Mouse (Mus musculus) NIH3T3 (cell line): ENCODE results near the gene Ankrd26.
"Not testable (repeated sequence)": the region's sequence is repeated elsewhere in the genome, so short reads cannot be mapped to it uniquely, and the experiment has no call there.

ENCODE experiments used
- DNase-seq: peaks from one replicate; pipeline ENCODE4 v3.0.0-alpha.2; 2012; ENCODE audit warnings: low read depth

The Ankrd26 gene

GRCm38 (mm10) chr6:118561745-118562609 is at the start of gene Ankrd26:
TSS of gene Ankrd26 (minus strand) at chr6:118562226.
- DNase-seq, result peak; percentile 97

GRCm38 (mm10) chr6:118608906-118609305 is 46.9 kb upstream of the Ankrd26 start:
- DNase-seq, result no peak

GRCm38 (mm10) chr6:118605974-118606373 is 43.9 kb upstream of the Ankrd26 start:
- DNase-seq, result peak; percentile 41

- no peak for DNase-seq
Measured at GRCm38 (mm10) chr6:118603825-118604224, 41.8 kb upstream of the Ankrd26 start.

- no peak for DNase-seq
Measured at GRCm38 (mm10) chr6:118595681-118596055, 33.6 kb upstream of the Ankrd26 start.

GRCm38 (mm10) chr6:118594833-118595680 is 33.0 kb upstream of the Ankrd26 start:
- DNase-seq, result no peak

GRCm38 (mm10) chr6:118594070-118594469 is 32.0 kb upstream of the Ankrd26 start:
- no peak for DNase-seq

GRCm38 (mm10) chr6:118593377-118594061 is 31.5 kb upstream of the Ankrd26 start:
- DNase-seq, result no peak

- DNase-seq, result no peak
Measured at GRCm38 (mm10) chr6:118592662-118593376, 30.8 kb upstream of the Ankrd26 start.

- DNase-seq, result not testable (repeated sequence)
Measured at GRCm38 (mm10) chr6:118578741-118579140, 16.7 kb upstream of the Ankrd26 start.

- peak; percentile 36 for DNase-seq
Measured at GRCm38 (mm10) chr6:118574351-118574750, 12.3 kb upstream of the Ankrd26 start.

GRCm38 (mm10) chr6:118567816-118568215 is 5.8 kb upstream of the Ankrd26 start:
- no peak for DNase-seq

- no peak for DNase-seq
Measured at GRCm38 (mm10) chr6:118561225-118561624, 801 bp downstream of the Ankrd26 start.

- no peak for DNase-seq
Measured at GRCm38 (mm10) chr6:118538627-118539026, 23.4 kb downstream of the Ankrd26 start.

- DNase-seq, result not testable (repeated sequence)
Measured at GRCm38 (mm10) chr6:118537201-118537600, 24.8 kb downstream of the Ankrd26 start.

GRCm38 (mm10) chr6:118535321-118535720 is 26.7 kb downstream of the Ankrd26 start:
- DNase-seq, result no peak

- no peak for DNase-seq
Measured at GRCm38 (mm10) chr6:118533381-118533780, 28.6 kb downstream of the Ankrd26 start.

- DNase-seq, result no peak
Measured at GRCm38 (mm10) chr6:118520668-118521067, 41.4 kb downstream of the Ankrd26 start.

GRCm38 (mm10) chr6:118513335-118514012 is 48.6 kb downstream of the Ankrd26 start:
- DNase-seq, result no peak

GRCm38 (mm10) chr6:118499010-118499409 is 63.0 kb downstream of the Ankrd26 start:
- no peak for DNase-seq

GRCm38 (mm10) chr6:118482125-118482524 is 79.9 kb downstream of the Ankrd26 start:
- DNase-seq, result no peak
